Mouse (Mus musculus) myocyte (in vitro differentiated cells): ENCODE measurements around the gene Camkmt.

Source experiments
- CEBPB ChIP-seq: IDR thresholded peaks from 2 replicates; pipeline ENCODE4 v1.6.1; 2011; ENCODE audit warnings: mild to moderate bottlenecking, moderate library complexity; ENCODE audit not compliant: poor library complexity, insufficient read depth, severe bottlenecking
- E2F4 ChIP-seq: IDR thresholded peaks from one replicate; pipeline ENCODE4 v1.6.1; 2011; ENCODE audit warnings: mild to moderate bottlenecking, control low read depth, moderate library complexity; ENCODE audit not compliant: insufficient read depth
- MAX ChIP-seq: IDR thresholded peaks from one replicate; pipeline ENCODE4 v1.6.1; 2011; ENCODE audit warnings: low read depth, mild to moderate bottlenecking, control low read depth
- MYOG ChIP-seq, 3 experiments: IDR thresholded peaks; one replicate each; pipeline ENCODE4 v1.6.1; 2011; ENCODE audit warnings: control low read depth in 2 of 3, low read depth in 2 of 3, mild to moderate bottlenecking in 2 of 3; ENCODE audit not compliant: insufficient read length in 2 of 3, control insufficient read depth in 1 of 3, insufficient read depth in 1 of 3
- POLR2A ChIP-seq: IDR thresholded peaks from one replicate; pipeline ENCODE4 v1.6.1; 2011; ENCODE audit warnings: low read depth, mild to moderate bottlenecking, control low read depth, moderate library complexity; ENCODE audit not compliant: insufficient read length
- POLR2AphosphoS2 ChIP-seq: IDR thresholded peaks from one replicate; pipeline ENCODE4 v1.6.1; 2011; ENCODE audit warnings: low read depth, control low read depth; ENCODE audit not compliant: insufficient read length
- REST ChIP-seq: IDR thresholded peaks from one replicate; pipeline ENCODE4 v1.6.1; 2011; ENCODE audit warnings: mild to moderate bottlenecking, control low read depth, moderate library complexity; ENCODE audit not compliant: insufficient read depth, insufficient read length
- SRF ChIP-seq: IDR thresholded peaks from one replicate; pipeline ENCODE4 v1.6.1; 2011; ENCODE audit warnings: low read depth; ENCODE audit not compliant: control insufficient read depth, insufficient read length
- TCF12 ChIP-seq: IDR thresholded peaks from one replicate; pipeline ENCODE4 v1.6.1; 2011; ENCODE audit warnings: mild to moderate bottlenecking, control low read depth; ENCODE audit not compliant: poor library complexity, insufficient read depth, severe bottlenecking
- USF1 ChIP-seq: IDR thresholded peaks from one replicate; pipeline ENCODE4 v1.6.1; 2011; ENCODE audit warnings: low read depth, mild to moderate bottlenecking, control low read depth, moderate library complexity

GRCm38 (mm10) chr17:85352731-85353130 is 262.4 kb downstream of the Camkmt start:
- TF ChIP-seq USF1 (no peak), POLR2A (no peak), E2F4 (no peak), TCF12 (no peak), SRF (no peak), MAX (no peak), POLR2AphosphoS2 (no peak), REST (no peak), MYOG (IDR thresholded peaks at IDR 0.05; ENCODE audit: control insufficient read depth in 1 of 3, insufficient read depth in 1 of 3, insufficient read length in 2 of 3, low read depth in 2 of 3) (no peak), CEBPB (no peak)
